Mouse (Mus musculus) bone marrow macrophage, adult 2 months (primary cell): Measurements from ENCODE around the gene Hoxc11.

Experiments
- CTCF ChIP-seq: IDR thresholded peaks from 2 replicates; pipeline ENCODE4 v1.5.1; 2012; ENCODE audit warnings: low read depth, mild to moderate bottlenecking, low read length, moderate library complexity
- POLR2A ChIP-seq: IDR thresholded peaks from 2 replicates; pipeline ENCODE4 v1.6.1; 2012; ENCODE audit warnings: mild to moderate bottlenecking, low read depth, low read length, borderline replicate concordance

DNA sequence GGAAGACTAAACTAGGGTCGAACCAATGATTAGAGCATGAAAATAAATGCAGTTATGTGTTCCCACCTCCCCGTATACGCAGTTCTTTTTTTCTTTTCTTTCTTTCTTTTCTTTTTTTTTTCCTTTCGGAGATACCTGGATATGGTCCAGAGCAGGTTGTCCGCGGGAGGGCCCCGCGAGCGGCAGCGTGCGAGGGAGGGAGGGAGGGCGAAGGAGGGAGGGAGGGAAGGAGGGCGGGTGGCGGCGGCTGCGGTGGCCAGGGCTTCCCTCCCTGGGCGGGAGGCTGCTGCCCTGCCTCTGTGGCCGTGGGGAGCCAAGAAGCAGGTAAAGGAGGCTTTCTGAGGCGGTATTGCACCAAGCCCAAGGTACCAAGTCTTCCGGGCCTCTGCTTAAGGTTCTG, 21.9 kb downstream of the Hoxc11 start, which contains the start of gene Hoxc9:
- TF ChIP-seq POLR2A (no peak), CTCF (no peak)
